Comparison of ENCODE assay signal across 8 mouse cellular contexts in genomic region chr13:10360199-10360694, GRCm38 (mm10). TPM values are rescaled to one million over a fixed set of nuclear protein-coding genes. Genes with fewer than 3 reads are reported as not detected.
DNase-seq lines count a peak whose midpoint lies in the region; ATAC-seq and TF ChIP-seq lines count a peak whose summit lies in the region.

No protein-coding gene starts in this region.

- ATAC-seq in intestine, postnatal 0 days = peak; percentile 64; the same call in 1 of the 2 replicates
- ATAC-seq in liver, embryonic 12.5 days = no peak

- DNase-seq in embryo, embryonic 10 days (ENCODE audit: low spot score) = peak; percentile 16
- no peak for DNase-seq in embryo, embryonic 9.5 days (ENCODE audit: extremely low spot score)
- DNase-seq in adrenal gland, postnatal 10 days = peak; percentile 23
- peak; percentile 11 to 26 for DNase-seq in frontal cortex, postnatal 25 days (ENCODE audit: low spot score in 2 of 2)
- DNase-seq in T-cell, adult 2 months (ENCODE audit: low spot score) = no peak

- H3K27me3 ChIP-seq in intestine, postnatal 0 days (replicated peaks; ENCODE audit: control insufficient read depth, insufficient read depth, low read length) = peaks cover 24% of the 10 kb centered on the region; the same call in 1 of the 2 replicates
- H3K27me3 ChIP-seq in liver, embryonic 12.5 days (replicated peaks) = peaks cover 37% of the 10 kb centered on the region

- peak overlapping the region; percentile 61 for H3K4me3 ChIP-seq in intestine, postnatal 0 days (ENCODE audit: low read depth, low read length)
- H3K4me3 ChIP-seq in liver, embryonic 12.5 days = peak overlapping the region; percentile 34
- peak overlapping the region; percentile 61 for H3K4me3 ChIP-seq in olfactory bulb, adult 2 months (ENCODE audit: insufficient read depth, low read depth, low read length)

- TF ChIP-seq CTCF in intestine, postnatal 0 days (IDR thresholded peaks at IDR 0.05; ENCODE audit: low read depth) = no peak
- no peak for TF ChIP-seq CTCF in olfactory bulb, adult 2 months (IDR thresholded peaks at IDR 0.05; ENCODE audit: insufficient read depth, low read depth, low read length)

- under 1% methylated on average over 60 of the region's 60 CpGs for WGBS in intestine, postnatal 0 days
- 1% methylated on average over 55 of the region's 60 CpGs for WGBS in liver, embryonic 12.5 days (ENCODE audit: insufficient replicate concordance)
- under 1% methylated on average over 60 of the region's 60 CpGs for WGBS in olfactory bulb, adult 2 months

- H3K36me3 ChIP-seq in intestine, postnatal 0 days (ENCODE audit: control insufficient read depth, insufficient read depth) = no peaks in the 10 kb centered on the region
- no peaks in the 10 kb centered on the region for H3K36me3 ChIP-seq in liver, embryonic 12.5 days

- H3K27ac ChIP-seq in intestine, postnatal 0 days (ENCODE audit: low read depth, low read length) = peak overlapping the region; percentile 11; the same call in 1 of the 2 replicates
- no peak overlapping the region for H3K27ac ChIP-seq in liver, embryonic 12.5 days
- peak overlapping the region; percentile 30; the same call in 1 of the 2 replicates for H3K27ac ChIP-seq in olfactory bulb, adult 2 months (ENCODE audit: insufficient read depth, low read depth, low read length)

- peak overlapping the region; percentile 45 for H3K9ac ChIP-seq in intestine, postnatal 0 days (ENCODE audit: low read depth, low read length)
- H3K9ac ChIP-seq in liver, embryonic 12.5 days = no peak overlapping the region

- peak overlapping the region; percentile 97 for H3K4me2 ChIP-seq in intestine, postnatal 0 days (replicated peaks; ENCODE audit: low read depth)
- H3K4me2 ChIP-seq in liver, embryonic 12.5 days = peak overlapping the region; percentile 63

- H3K9me3 ChIP-seq in intestine, postnatal 0 days (ENCODE audit: control insufficient read depth) = no peaks in the 10 kb centered on the region
- no peaks in the 10 kb centered on the region for H3K9me3 ChIP-seq in liver, embryonic 12.5 days (replicated peaks)

- TF ChIP-seq POLR2A in olfactory bulb, adult 2 months (IDR thresholded peaks at IDR 0.05; ENCODE audit: insufficient read depth, low read depth, low read length) = no peak

- no peaks in the 10 kb centered on the region for H3K4me1 ChIP-seq in intestine, postnatal 0 days (replicated peaks; ENCODE audit: control insufficient read depth, insufficient read depth, low read length)
- no peaks in the 10 kb centered on the region for H3K4me1 ChIP-seq in liver, embryonic 12.5 days
- H3K4me1 ChIP-seq in olfactory bulb, adult 2 months (ENCODE audit: control insufficient read depth, insufficient read depth, low read length) = peaks cover 4% of the 10 kb centered on the region

RNA-seq across cellular contexts. Expression of gene Chrm3, which starts 0.4 kb away (rescaled TPM):
- 1 to 10 TPM; 1.6 to 3.0 TPM for total RNA-seq in adrenal gland, postnatal 10 days (2021)
- 0.53 and 0.55 TPM in 2 replicates for polyA plus RNA-seq in intestine, postnatal 0 days (2015; fragmentation: Nextera tagmentation; extraction: Ambion mirVana)
- polyA plus RNA-seq in liver, embryonic 12.5 days (2016; fragmentation: Nextera tagmentation; extraction: Ambion mirVana) = 0.20 and 0.24 TPM in 2 replicates
- not detected in 2 replicates for polyA plus RNA-seq in olfactory bulb, adult 2 months (2012; ENCODE audit: insufficient read depth, insufficient read length, low replicate concordance, missing spikeins)

Comparison
In these comparisons a context has a peak if more than half of its experiments do, and no peak if none do; other contexts are left out.
1. DNase-seq: peak in embryo, embryonic 10 days (single experiment), adrenal gland, postnatal 10 days (single experiment) and frontal cortex, postnatal 25 days (2 of 2); none in embryo, embryonic 9.5 days (single experiment) and T-cell, adult 2 months (single experiment).
2. Peak in every context shown above with its lines, with median percentiles within 50 percentile points of each other: H3K4me3 ChIP-seq.